In the genomic region with DNA sequence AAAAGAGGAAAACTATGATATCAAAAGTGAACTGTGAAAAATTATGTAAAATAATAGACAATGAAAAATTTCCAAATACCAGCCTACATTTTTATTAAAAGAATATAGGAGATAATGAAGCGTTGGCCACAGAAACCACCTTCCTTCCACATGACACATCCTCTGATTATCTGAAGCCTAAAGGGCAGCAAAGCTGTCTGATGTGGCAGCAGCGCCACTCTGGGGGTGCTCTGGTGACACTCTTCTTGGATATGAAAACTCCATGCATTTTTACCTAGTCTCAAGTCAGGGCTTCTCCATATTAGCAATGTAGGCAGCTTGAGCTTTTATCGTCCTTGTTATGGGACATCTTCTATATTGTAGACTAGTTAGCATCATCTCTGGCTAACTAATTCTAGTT, we compare ENCODE assay signal across 26 mouse cellular contexts. TPM values are rescaled to one million over a fixed set of nuclear protein-coding genes. Genes with fewer than 3 reads are reported as not detected.
DNase-seq lines count a peak whose midpoint lies in the region; ATAC-seq and TF ChIP-seq lines count a peak whose summit lies in the region.
"Had no signal": no experiment of that assay in that cellular context is flagged by ENCODE, and none has a peak within 500 bp of the region (broad histone marks: within the 10 kb centered on the region; RNA-seq: fewer than 3 reads in every experiment).

No protein-coding gene starts in this region.

- no peak overlapping the region for H3K9ac ChIP-seq in CH12.LX (ENCODE audit: insufficient read depth, low read depth)
- H3K9ac ChIP-seq: embryonic facial prominence, embryonic 15.5 days; forebrain, embryonic 12.5 days; forebrain, postnatal 0 days; heart, embryonic 13.5 days; intestine, embryonic 15.5 days; limb, embryonic 13.5 days; liver, embryonic 14.5 days; lung, embryonic 14.5 days; stomach, embryonic 15.5 days had no signal

- POLR2A ChIA-PET in Patski (lab: Charles Lee) = no interaction called here

- H3K4me3 ChIP-seq in layer of hippocampus, adult 2 months = no peak overlapping the region
- H3K4me3 ChIP-seq in CH12.LX (replicated peaks in 1 of 3; ENCODE audit: low read depth in 2 of 3, low read length in 2 of 3, poor library complexity in 1 of 3) = no peak overlapping the region
- H3K4me3 ChIP-seq in small intestine, adult 2 months (ENCODE audit: low read depth, low read length) = no peak overlapping the region
- H3K4me3 ChIP-seq: embryonic facial prominence, embryonic 10.5 days; embryonic facial prominence, embryonic 15.5 days; forebrain, embryonic 12.5 days; heart, embryonic 13.5 days; hindbrain, embryonic 10.5 days; intestine, embryonic 15.5 days; limb, embryonic 13.5 days; stomach, embryonic 15.5 days had no signal

- H3K4me1 ChIP-seq in CH12.LX (ENCODE audit: control insufficient read depth in 1 of 2, insufficient read depth in 2 of 2) = no peaks in the 10 kb centered on the region
- H3K4me1 ChIP-seq in small intestine, adult 2 months (ENCODE audit: control insufficient read depth, insufficient read depth, insufficient read length, low read length) = no peaks in the 10 kb centered on the region
- H3K4me1 ChIP-seq: embryonic facial prominence, embryonic 10.5 days; embryonic facial prominence, embryonic 15.5 days; forebrain, embryonic 12.5 days; heart, embryonic 13.5 days; hindbrain, embryonic 10.5 days; intestine, embryonic 15.5 days; limb, embryonic 13.5 days; stomach, embryonic 15.5 days had no signal

- no peak for ATAC-seq in Patski
- ATAC-seq: forebrain, postnatal 0 days; hindbrain, postnatal 0 days; intestine, embryonic 15.5 days had no signal

- 81% methylated on average over 3 of the region's 3 CpGs for WGBS in small intestine, adult 2 months

- H3K4me2 ChIP-seq in CH12.LX (ENCODE audit: insufficient read depth, low read depth, poor library complexity, severe bottlenecking) = no peak overlapping the region
- H3K4me2 ChIP-seq: embryonic facial prominence, embryonic 15.5 days; forebrain, embryonic 12.5 days; heart, embryonic 13.5 days; intestine, embryonic 15.5 days; limb, embryonic 13.5 days; lung, embryonic 14.5 days; midbrain, embryonic 11.5 days; stomach, embryonic 15.5 days had no signal

- peak; percentile 24 for TF ChIP-seq RAD21 in CH12.LX (IDR thresholded peaks at IDR 0.05; ENCODE audit: low read depth, low read length)

- H3K9me3 ChIP-seq in CH12.LX (replicated peaks; ENCODE audit: low read length) = no peaks in the 10 kb centered on the region
- H3K9me3 ChIP-seq: embryonic facial prominence, embryonic 10.5 days; embryonic facial prominence, embryonic 15.5 days; forebrain, embryonic 12.5 days; G1E; heart, embryonic 13.5 days; hindbrain, embryonic 10.5 days; intestine, embryonic 15.5 days; limb, embryonic 13.5 days; stomach, embryonic 15.5 days had no signal

- DNase-seq in layer of hippocampus, adult 2 months (ENCODE audit: low spot score in 2 of 2) = no peak
- no peak for DNase-seq in layer of hippocampus, postnatal 36 days
- DNase-seq in CH12.LX (ENCODE audit: extremely low read depth) = no peak
- no peak for DNase-seq in Patski (ENCODE audit: low read depth, low spot score)
- no peak for DNase-seq in spleen, postnatal 10 days (ENCODE audit: low spot score in 2 of 2)
- DNase-seq: adrenal gland, postnatal 25 days; forebrain, postnatal 0 days; heart, postnatal 10 days; kidney, adult 8-10 months; layer of hippocampus, adult 9-11 months; lung, embryonic 14.5 days; lung, postnatal 14 days had no signal

- dilution Hi-C loops in CH12.LX (cut with MboI; ENCODE audit: extremely low pct_ligation_motif_present, extremely low pct_unique_long_range_greater_than_20kb, low sequenced_read_pairs) = no loop called here

- H3K27me3 ChIP-seq in CH12.LX (replicated peaks) (no peaks in the 10 kb centered on the region), Patski (no peaks in the 10 kb centered on the region)
- no peaks in the 10 kb centered on the region for H3K27me3 ChIP-seq in small intestine, adult 2 months (ENCODE audit: control insufficient read depth, insufficient read depth, low read length)
- H3K27me3 ChIP-seq: embryonic facial prominence, embryonic 15.5 days; forebrain, embryonic 12.5 days; heart, embryonic 13.5 days; intestine, embryonic 15.5 days; limb, embryonic 13.5 days; stomach, embryonic 15.5 days had no signal

- H3K27ac ChIP-seq in layer of hippocampus, adult 2 months = no peak overlapping the region
- H3K27ac ChIP-seq in CH12.LX (ENCODE audit: insufficient read depth, low read depth) = no peak overlapping the region
- H3K27ac ChIP-seq in small intestine, adult 2 months (ENCODE audit: insufficient read depth, low read depth, low read length) = no peak overlapping the region
- H3K27ac ChIP-seq: embryonic facial prominence, embryonic 10.5 days; embryonic facial prominence, embryonic 15.5 days; forebrain, embryonic 12.5 days; heart, embryonic 13.5 days; hindbrain, embryonic 10.5 days; hindbrain, postnatal 0 days; intestine, embryonic 15.5 days; kidney, postnatal 0 days; limb, embryonic 13.5 days; liver, embryonic 14.5 days; stomach, embryonic 15.5 days had no signal

- H3K36me3 ChIP-seq in CH12.LX (replicated peaks in 1 of 2; ENCODE audit: control insufficient read depth in 1 of 2, insufficient read depth in 1 of 2, low read length in 1 of 2) = no peaks in the 10 kb centered on the region
- no peaks in the 10 kb centered on the region for H3K36me3 ChIP-seq in small intestine, adult 2 months (ENCODE audit: control insufficient read depth, insufficient read depth, low read length)
- H3K36me3 ChIP-seq: embryonic facial prominence, embryonic 10.5 days; embryonic facial prominence, embryonic 15.5 days; forebrain, embryonic 12.5 days; G1E; heart, embryonic 13.5 days; hindbrain, embryonic 10.5 days; intestine, embryonic 15.5 days; limb, embryonic 13.5 days; stomach, embryonic 15.5 days had no signal

- no peaks in the 10 kb centered on the region for H3K79me2 ChIP-seq in CH12.LX (replicated peaks; ENCODE audit: control insufficient read depth, extremely low read depth, insufficient read depth, poor library complexity, severe bottlenecking)

- no peak for TF ChIP-seq POLR2A in CH12.LX (IDR thresholded peaks at IDR 0.05; ENCODE audit: low read depth, low read length)
- no peak for TF ChIP-seq POLR2A in small intestine, adult 2 months (IDR thresholded peaks at IDR 0.05; ENCODE audit: low read depth, low read length)

- TF ChIP-seq EP300 in CH12.LX (IDR thresholded peaks at IDR 0.05; ENCODE audit: low read length) = no peak

- in situ Hi-C loops in CH12.LX (cut with MboI; ENCODE audit: low pct_ligation_motif_present, low pct_unique_long_range_greater_than_20kb, low sequenced_read_pairs) = no loop called here
- in situ Hi-C loops in Patski (cut with MboI; ENCODE audit: low pct_unique_long_range_greater_than_20kb) = no loop called here

- CTCF ChIA-PET in Patski (lab: Charles Lee) = interaction anchor here (0.8 kb wide), 1 partner anchor 254 kb away, joined by 3 read pairs; no protein-coding TSS in a partner anchor

- peak; percentile 37 for TF ChIP-seq CTCF in layer of hippocampus, adult 2 months (conservative IDR thresholded peaks at IDR 0.05)
- peak in 1 of 2 experiments; percentile 12; a peak in 1 of 4 replicates for TF ChIP-seq CTCF in CH12.LX (conservative IDR thresholded peaks at IDR 0.05 in 1 of 2, IDR thresholded peaks at IDR 0.05 in 1 of 2; ENCODE audit: low read depth in 2 of 2, low read length in 2 of 2)
- TF ChIP-seq CTCF in Patski (IDR thresholded peaks at IDR 0.05) = peak; percentile 43
- TF ChIP-seq CTCF in small intestine, adult 2 months (IDR thresholded peaks at IDR 0.05; ENCODE audit: extremely low read depth, insufficient read length, insufficient replicate concordance, low read depth, low read length) = 0 out of 2 replicates have a peak, but pooled peaks have one; percentile 6

TF ChIP-seq in CH12.LX, 34 proteins besides CTCF, POLR2A, EP300 and RAD21:
- TF ChIP-seq GABPA (IDR thresholded peaks at IDR 0.05; ENCODE audit: insufficient replicate concordance, low read depth, low read length) (no peak), USF1 (IDR thresholded peaks at IDR 0.05; ENCODE audit: low read depth, low read length) (no peak)

RNA-seq across cellular contexts. Expression of a gene that starts 51.7 kb away (rescaled TPM):
- total RNA-seq in layer of hippocampus, adult 2 months (2021) = 1 to 10 TPM; 2.5 TPM
- 1 to 10 TPM; 1.8 to 2.0 TPM for total RNA-seq in layer of hippocampus, postnatal 36 days (2021)
- 0.13 and 0.21 TPM in 2 replicates for total RNA-seq in CH12.LX (2012; rRNA removed)
- total RNA-seq in CH12.LX (2014; rRNA removed) = 0.20 and 0.64 TPM in 2 replicates
- polyA plus RNA-seq in CH12.LX (2012; ENCODE audit: insufficient read length, low read depth) = 0.39 and 0.48 TPM in 2 replicates
- polyA plus RNA-seq in Patski (2021) = 1.9 TPM
- polyA plus RNA-seq in small intestine, adult 2 months (2012; rRNA removed) = 0.09 TPM in 1 of 2 replicates, not detected in the other
- polyA plus RNA-seq: G1E had no signal

RNA-seq across cellular contexts. Expression of a gene that starts 52.1 kb away (rescaled TPM):
- 10 to 100 TPM; 17.5 to 20.0 TPM for total RNA-seq in layer of hippocampus, adult 2 months (2021)
- 10 to 100 TPM; 21.3 to 22.9 TPM for total RNA-seq in layer of hippocampus, postnatal 36 days (2021)
- 3.7 and 5.0 TPM in 2 replicates for total RNA-seq in CH12.LX (2012; rRNA removed)
- total RNA-seq in CH12.LX (2014; rRNA removed) = 5.3 and 6.1 TPM in 2 replicates
- 5.9 and 6.2 TPM in 2 replicates for polyA plus RNA-seq in CH12.LX (2012; ENCODE audit: insufficient read length, low read depth)
- polyA plus RNA-seq in Patski (2021) = 10.0 TPM
- polyA plus RNA-seq in small intestine, adult 2 months (2012; rRNA removed) = 0.98 and 2.4 TPM in 2 replicates
